Mouse (Mus musculus) testis, postnatal 10 days (tissue): ENCODE results near the gene Uchl4.
"Not testable (repeated sequence)": the region's sequence is repeated elsewhere in the genome, so short reads cannot be mapped to it uniquely, and the experiment has no call there.

ENCODE experiments used
- DNase-seq: peaks from one replicate; pipeline ENCODE4 v3.0.0; 2021; ENCODE audit warnings: low spot score

The Uchl4 gene

GRCm38 (mm10) chr9:64234768-64235435 lies at the start of gene Uchl4:
TSS of gene Uchl4 (plus strand) at chr9:64235201.
- DNase-seq = no peak

- no peak for DNase-seq
Measured at GRCm38 (mm10) chr9:64193879-64194278, 41.1 kb upstream of the Uchl4 start.

GRCm38 (mm10) chr9:64195554-64195953 lies 39.4 kb upstream of the Uchl4 start:
- DNase-seq = no peak

- DNase-seq = no peak
Measured at GRCm38 (mm10) chr9:64197524-64197923, 37.5 kb upstream of the Uchl4 start.

GRCm38 (mm10) chr9:64198068-64198762 lies 36.8 kb upstream of the Uchl4 start:
- no peak for DNase-seq

GRCm38 (mm10) chr9:64198763-64199418 lies 36.1 kb upstream of the Uchl4 start:
- not testable (repeated sequence) for DNase-seq

- DNase-seq = no peak
Measured at GRCm38 (mm10) chr9:64199897-64200296, 35.1 kb upstream of the Uchl4 start.

GRCm38 (mm10) chr9:64202331-64202730 lies 32.7 kb upstream of the Uchl4 start:
- no peak for DNase-seq

- no peak for DNase-seq
Measured at GRCm38 (mm10) chr9:64202866-64203265, 32.1 kb upstream of the Uchl4 start.

- no peak for DNase-seq
Measured at GRCm38 (mm10) chr9:64207509-64208084, 27.4 kb upstream of the Uchl4 start.

GRCm38 (mm10) chr9:64214452-64214851 lies 20.5 kb upstream of the Uchl4 start:
- no peak for DNase-seq

- DNase-seq = no peak
Measured at GRCm38 (mm10) chr9:64216090-64216489, 18.9 kb upstream of the Uchl4 start.

GRCm38 (mm10) chr9:64216641-64217040 lies 18.4 kb upstream of the Uchl4 start:
- no peak for DNase-seq

GRCm38 (mm10) chr9:64217887-64218286 lies 17.1 kb upstream of the Uchl4 start:
- no peak for DNase-seq

- no peak for DNase-seq
Measured at GRCm38 (mm10) chr9:64219305-64219704, 15.7 kb upstream of the Uchl4 start.

- no peak for DNase-seq
Measured at GRCm38 (mm10) chr9:64219772-64220420, 15.1 kb upstream of the Uchl4 start.

GRCm38 (mm10) chr9:64220603-64221002 lies 14.4 kb upstream of the Uchl4 start:
- no peak for DNase-seq

GRCm38 (mm10) chr9:64221480-64221879 lies 13.5 kb upstream of the Uchl4 start:
- no peak for DNase-seq

- DNase-seq = no peak
Measured at GRCm38 (mm10) chr9:64222098-64222497, 12.9 kb upstream of the Uchl4 start.

- no peak for DNase-seq
Measured at GRCm38 (mm10) chr9:64225805-64226204, 9.2 kb upstream of the Uchl4 start.

- DNase-seq = no peak
Measured at GRCm38 (mm10) chr9:64227736-64228135, 7.3 kb upstream of the Uchl4 start.

- DNase-seq = no peak
Measured at GRCm38 (mm10) chr9:64228972-64229371, 6.0 kb upstream of the Uchl4 start.
